Mouse (Mus musculus): ENCODE data around the gene Hacl1. TPM values are rescaled to one million over a fixed set of nuclear protein-coding genes. Genes with fewer than 3 reads are reported as not detected.

Gene Hacl1
- polyA plus RNA-seq, 1 experiment from 2014 or later = 20.6 TPM

- no peak overlapping the region for H3K27ac ChIP-seq (ENCODE audit: low read depth, low read length)
- no peaks in the 10 kb centered on the region for H3K4me1 ChIP-seq (ENCODE audit: control insufficient read depth, insufficient read depth, low read length)
- H3K27me3 ChIP-seq (ENCODE audit: control insufficient read depth, insufficient read depth, low read length) = no peaks in the 10 kb centered on the region
- WGBS = 91% methylated on average over 10 of the region's 10 CpGs
- no peak overlapping the region for H3K4me3 ChIP-seq (ENCODE audit: low read length)
- H3K36me3 ChIP-seq (ENCODE audit: control insufficient read depth, insufficient read depth, low read length) = no peaks in the 10 kb centered on the region
- ATAC-seq (ENCODE audit: low FRiP score, low TSS enrichment) = no peak
- no peak overlapping the region for H3K9ac ChIP-seq (ENCODE audit: low read depth, low read length)
- H3K4me2 ChIP-seq (replicated peaks; ENCODE audit: low read depth, low read length) = no peak overlapping the region
- no peaks in the 10 kb centered on the region for H3K9me3 ChIP-seq (ENCODE audit: control insufficient read depth, low read length)
These were observed 6.9 kb upstream of the Hacl1 start for GRCm38 (mm10) chr14:31647991-31648390.

GRCm38 (mm10) chr14:31645920-31646319, 4.8 kb upstream of the Hacl1 start:
- no peak for ATAC-seq (ENCODE audit: low FRiP score, low TSS enrichment)
- no peaks in the 10 kb centered on the region for H3K27me3 ChIP-seq (ENCODE audit: control insufficient read depth, insufficient read depth, low read length)
- H3K4me3 ChIP-seq (ENCODE audit: low read length) = no peak overlapping the region
- no peak overlapping the region for H3K4me2 ChIP-seq (replicated peaks; ENCODE audit: low read depth, low read length)
- H3K9ac ChIP-seq (ENCODE audit: low read depth, low read length) = no peak overlapping the region
- 95% methylated on average over 7 of the region's 7 CpGs for WGBS
- H3K4me1 ChIP-seq (ENCODE audit: control insufficient read depth, insufficient read depth, low read length) = 0 out of 2 replicates have a peak, but pooled peaks cover 5% of the 10 kb centered on the region
- H3K27ac ChIP-seq (ENCODE audit: low read depth, low read length) = no peak overlapping the region
- H3K9me3 ChIP-seq (ENCODE audit: control insufficient read depth, low read length) = no peaks in the 10 kb centered on the region
- H3K36me3 ChIP-seq (ENCODE audit: control insufficient read depth, insufficient read depth, low read length) = no peaks in the 10 kb centered on the region

GRCm38 (mm10) chr14:31644931-31645547, 4.0 kb upstream of the Hacl1 start:
- 66% methylated on average over 3 of the region's 3 CpGs for WGBS
- H3K27ac ChIP-seq (ENCODE audit: low read depth, low read length) = no peak overlapping the region
- H3K36me3 ChIP-seq (ENCODE audit: control insufficient read depth, insufficient read depth, low read length) = no peaks in the 10 kb centered on the region
- 0 out of 2 replicates have a peak, but pooled peaks cover 5% of the 10 kb centered on the region for H3K4me1 ChIP-seq (ENCODE audit: control insufficient read depth, insufficient read depth, low read length)
- H3K27me3 ChIP-seq (ENCODE audit: control insufficient read depth, insufficient read depth, low read length) = no peaks in the 10 kb centered on the region
- no peak overlapping the region for H3K4me3 ChIP-seq (ENCODE audit: low read length)
- no peak for ATAC-seq (ENCODE audit: low FRiP score, low TSS enrichment)
- no peak overlapping the region for H3K4me2 ChIP-seq (replicated peaks; ENCODE audit: low read depth, low read length)
- no peak overlapping the region for H3K9ac ChIP-seq (ENCODE audit: low read depth, low read length)
- no peaks in the 10 kb centered on the region for H3K9me3 ChIP-seq (ENCODE audit: control insufficient read depth, low read length)

- H3K9ac ChIP-seq (ENCODE audit: low read depth, low read length) = no peak overlapping the region
- H3K27ac ChIP-seq (ENCODE audit: low read depth, low read length) = no peak overlapping the region
- no peak for ATAC-seq (ENCODE audit: low FRiP score, low TSS enrichment)
- H3K4me1 ChIP-seq (ENCODE audit: control insufficient read depth, insufficient read depth, low read length) = 0 out of 2 replicates have a peak, but pooled peaks cover 5% of the 10 kb centered on the region
- H3K36me3 ChIP-seq (ENCODE audit: control insufficient read depth, insufficient read depth, low read length) = no peaks in the 10 kb centered on the region
- H3K9me3 ChIP-seq (ENCODE audit: control insufficient read depth, low read length) = no peaks in the 10 kb centered on the region
- no peaks in the 10 kb centered on the region for H3K27me3 ChIP-seq (ENCODE audit: control insufficient read depth, insufficient read depth, low read length)
- no peak overlapping the region for H3K4me3 ChIP-seq (ENCODE audit: low read length)
- WGBS = 77% methylated on average over 5 of the region's 5 CpGs
- H3K4me2 ChIP-seq (replicated peaks; ENCODE audit: low read depth, low read length) = no peak overlapping the region
These were observed 3.2 kb upstream of the Hacl1 start for GRCm38 (mm10) chr14:31644183-31644830.

- WGBS = 65% methylated on average over 9 of the region's 9 CpGs
- 0 out of 2 replicates have a peak, but pooled peaks cover 5% of the 10 kb centered on the region for H3K4me1 ChIP-seq (ENCODE audit: control insufficient read depth, insufficient read depth, low read length)
- H3K9ac ChIP-seq (ENCODE audit: low read depth, low read length) = peak overlapping the region; percentile 67
- peak overlapping the region; percentile 67 for H3K4me2 ChIP-seq (replicated peaks; ENCODE audit: low read depth, low read length)
- no peaks in the 10 kb centered on the region for H3K27me3 ChIP-seq (ENCODE audit: control insufficient read depth, insufficient read depth, low read length)
- H3K36me3 ChIP-seq (ENCODE audit: control insufficient read depth, insufficient read depth, low read length) = no peaks in the 10 kb centered on the region
- H3K27ac ChIP-seq (ENCODE audit: low read depth, low read length) = peak overlapping the region; percentile 69
- no peaks in the 10 kb centered on the region for H3K9me3 ChIP-seq (ENCODE audit: control insufficient read depth, low read length)
- H3K4me3 ChIP-seq (ENCODE audit: low read length) = peak overlapping the region; percentile 51
- no peak for ATAC-seq (ENCODE audit: low FRiP score, low TSS enrichment)
These were observed 545 bp upstream of the Hacl1 start for GRCm38 (mm10) chr14:31641506-31642155.

GRCm38 (mm10) chr14:31640346-31640889, 668 bp downstream of the Hacl1 start, which contains the start of gene Gm49387:
Gm49387 (minus strand) TSS chr14:31640878.
- Histone ChIP-seq H3K9ac (ENCODE audit: low read depth, low read length) (peak within 1 kb of the TSS; percentile 67), H3K4me2 (replicated peaks; ENCODE audit: low read depth, low read length) (peak within 1 kb of the TSS; percentile 75), H3K4me1 (ENCODE audit: control insufficient read depth, insufficient read depth, low read length) (0 out of 2 replicates have a peak, but pooled peaks cover 5% of the 10 kb centered on the region), H3K36me3 (ENCODE audit: control insufficient read depth, insufficient read depth, low read length) (no peaks in the 10 kb centered on the region), H3K9me3 (ENCODE audit: control insufficient read depth, low read length) (no peaks in the 10 kb centered on the region), H3K4me3 (ENCODE audit: low read length) (peak within 1 kb of the TSS; percentile 51), H3K27ac (ENCODE audit: low read depth, low read length) (peak within 1 kb of the TSS; percentile 69), H3K27me3 (ENCODE audit: control insufficient read depth, insufficient read depth, low read length) (no peaks in the 10 kb centered on the region)
- WGBS = 3% methylated on average over 26 of the region's 26 CpGs
- ATAC-seq (ENCODE audit: low FRiP score, low TSS enrichment) = peak; percentile 26

- 82% methylated on average over 7 of the region's 7 CpGs for WGBS
- no peaks in the 10 kb centered on the region for H3K36me3 ChIP-seq (ENCODE audit: control insufficient read depth, insufficient read depth, low read length)
- no peak overlapping the region for H3K4me2 ChIP-seq (replicated peaks; ENCODE audit: low read depth, low read length)
- H3K4me3 ChIP-seq (ENCODE audit: low read length) = no peak overlapping the region
- H3K27me3 ChIP-seq (ENCODE audit: control insufficient read depth, insufficient read depth, low read length) = no peaks in the 10 kb centered on the region
- H3K4me1 ChIP-seq (ENCODE audit: control insufficient read depth, insufficient read depth, low read length) = no peaks in the 10 kb centered on the region
- no peak overlapping the region for H3K27ac ChIP-seq (ENCODE audit: low read depth, low read length)
- no peak overlapping the region for H3K9ac ChIP-seq (ENCODE audit: low read depth, low read length)
- no peaks in the 10 kb centered on the region for H3K9me3 ChIP-seq (ENCODE audit: control insufficient read depth, low read length)
- no peak for ATAC-seq (ENCODE audit: low FRiP score, low TSS enrichment)
These were observed 10.4 kb downstream of the Hacl1 start for GRCm38 (mm10) chr14:31630677-31631076.

- WGBS = 86% methylated on average over 12 of the region's 12 CpGs
- no peak overlapping the region for H3K9ac ChIP-seq (ENCODE audit: low read depth, low read length)
- H3K9me3 ChIP-seq (ENCODE audit: control insufficient read depth, low read length) = no peaks in the 10 kb centered on the region
- no peak overlapping the region for H3K4me2 ChIP-seq (replicated peaks; ENCODE audit: low read depth, low read length)
- no peaks in the 10 kb centered on the region for H3K27me3 ChIP-seq (ENCODE audit: control insufficient read depth, insufficient read depth, low read length)
- H3K27ac ChIP-seq (ENCODE audit: low read depth, low read length) = no peak overlapping the region
- H3K36me3 ChIP-seq (ENCODE audit: control insufficient read depth, insufficient read depth, low read length) = no peaks in the 10 kb centered on the region
- no peaks in the 10 kb centered on the region for H3K4me1 ChIP-seq (ENCODE audit: control insufficient read depth, insufficient read depth, low read length)
- H3K4me3 ChIP-seq (ENCODE audit: low read length) = no peak overlapping the region
- no peak for ATAC-seq (ENCODE audit: low FRiP score, low TSS enrichment)
These were observed 18.3 kb downstream of the Hacl1 start for GRCm38 (mm10) chr14:31622748-31623147.

All from kidney, embryonic 14.5 days (tissue).